Mouse (Mus musculus) liver, adult 2 months (tissue): ENCODE measurements around the gene Atp6v1a.

Experiments
- CTCF ChIP-seq: fragments of 200-500 bp; IDR thresholded peaks from 2 replicates; pipeline ENCODE4 v1.5.1; 2011; ENCODE audit warnings: low read depth, low read length, control low read depth
- POLR2A ChIP-seq: fragments of 200-500 bp; IDR thresholded peaks from 2 replicates; pipeline ENCODE4 v1.6.1; 2011; ENCODE audit warnings: low read length, control low read depth; ENCODE audit not compliant: insufficient read depth; ENCODE audit errors: extremely low read depth

DNA sequence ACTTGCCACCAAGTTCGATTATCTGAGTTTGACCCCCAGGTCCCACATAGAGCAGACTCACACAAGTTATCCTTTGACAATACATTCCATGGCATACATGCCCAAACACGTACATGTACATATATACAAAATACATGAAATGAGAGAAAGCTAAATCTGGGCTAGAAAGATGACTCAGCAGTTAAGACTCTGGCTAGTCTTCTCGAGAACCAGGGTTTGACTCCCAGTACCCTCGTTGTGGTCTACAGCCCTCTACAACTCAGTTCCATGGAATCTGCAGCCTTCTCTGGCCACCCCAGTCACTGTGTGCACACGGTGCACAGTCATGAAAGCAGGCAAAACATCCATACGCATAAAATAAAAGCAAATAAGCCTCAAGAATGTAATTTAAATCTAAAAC is 87.1 kb downstream of the Atp6v1a start:
- TF ChIP-seq CTCF (no peak), POLR2A (no peak)
